Mouse (Mus musculus): ENCODE data around the gene Gm49380.

DNA sequence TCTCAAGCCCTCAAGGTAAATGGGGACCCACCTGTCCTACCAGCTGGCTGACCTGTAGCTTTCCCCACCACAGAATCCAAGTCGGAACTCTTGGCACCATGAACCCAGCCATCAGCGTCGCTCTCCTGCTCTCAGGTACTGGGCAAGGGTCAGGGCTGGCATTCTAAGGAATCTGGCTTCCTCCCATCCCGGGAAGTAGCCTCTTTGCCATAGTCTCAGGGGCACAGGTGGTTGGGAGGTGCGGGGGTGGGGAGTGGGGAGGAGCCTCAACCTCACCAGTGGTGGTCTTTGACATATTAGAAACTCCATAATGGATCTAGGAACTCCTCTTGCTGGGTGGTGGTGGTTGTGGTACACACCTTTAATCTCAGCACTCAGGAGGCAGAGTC, 67.4 kb downstream of the Gm49380 start:
- TF ChIP-seq CTCF (IDR thresholded peaks at IDR 0.05; ENCODE audit: borderline replicate concordance, extremely low read depth, insufficient read depth, insufficient read length) (no peak), POLR2A (IDR thresholded peaks at IDR 0.05; ENCODE audit: borderline replicate concordance, extremely low read depth, insufficient read depth, insufficient read length, poor library complexity, severe bottlenecking) (no peak)
